Comparison of ENCODE assay signal across 31 mouse cellular contexts in genomic region chr9:62695210-62695609, GRCm38 (mm10). TPM values are rescaled to one million over a fixed set of nuclear protein-coding genes. Genes with fewer than 3 reads are reported as not detected.
DNase-seq lines count a peak whose midpoint lies in the region; ATAC-seq and TF ChIP-seq lines count a peak whose summit lies in the region.
"Had no signal": no experiment of that assay in that cellular context is flagged by ENCODE, and none has a peak within 500 bp of the region (broad histone marks: within the 10 kb centered on the region; RNA-seq: fewer than 3 reads in every experiment).

No protein-coding gene starts in this region.

- H3K36me3 ChIP-seq in heart, embryonic 12.5 days = no peaks in the 10 kb centered on the region
- H3K36me3 ChIP-seq: embryonic facial prominence, embryonic 10.5 days; embryonic facial prominence, embryonic 13.5 days; forebrain, embryonic 12.5 days; forebrain, embryonic 15.5 days; G1E; heart, embryonic 15.5 days; hindbrain, embryonic 10.5 days; hindbrain, embryonic 13.5 days; intestine, embryonic 15.5 days had no signal

- H3K9me3 ChIP-seq in heart, embryonic 12.5 days (replicated peaks) = no peaks in the 10 kb centered on the region
- H3K9me3 ChIP-seq: embryonic facial prominence, embryonic 10.5 days; embryonic facial prominence, embryonic 13.5 days; forebrain, embryonic 12.5 days; forebrain, embryonic 15.5 days; G1E; heart, embryonic 15.5 days; hindbrain, embryonic 10.5 days; hindbrain, embryonic 13.5 days; intestine, embryonic 15.5 days had no signal

- peak; percentile 10 for DNase-seq in gastrocnemius, adult 2 months
- DNase-seq in gastrocnemius, postnatal 14 days = no peak
- DNase-seq in heart, adult 18-20 months = no peak
- DNase-seq in brain, adult 2 months (ENCODE audit: low read depth, low spot score) = peak; percentile 52
- DNase-seq in lung, postnatal 36 days = no peak
- DNase-seq: adrenal gland, postnatal 10 days; adrenal gland, postnatal 36 days; B cell, adult 2 months; cerebellum, adult 11-12 months; cerebellum, adult 8-10 months; cerebellum, postnatal 10 days; cerebellum, postnatal 36 days; embryo, embryonic 11 days; gastrocnemius, postnatal 36 days; heart, postnatal 14 days; kidney, adult 11 months; kidney, adult 8-10 months had no signal

- intact Hi-C loops in gastrocnemius, adult 2 months (cut with DNase I) = no loop called here
- intact Hi-C loops in gastrocnemius, postnatal 14 days (cut with DNase I; ENCODE audit: low total_unique reads) = no loop called here

- H3K9ac ChIP-seq in heart, embryonic 12.5 days = no peak overlapping the region
- H3K9ac ChIP-seq: embryonic facial prominence, embryonic 13.5 days; forebrain, embryonic 12.5 days; forebrain, embryonic 15.5 days; heart, embryonic 15.5 days; hindbrain, embryonic 13.5 days; intestine, embryonic 15.5 days had no signal

- H3K27ac ChIP-seq in gastrocnemius, adult 2 months = peak overlapping the region; percentile 38; the same call in 1 of the 2 replicates
- peak overlapping the region; percentile 3; the same call in 1 of the 2 replicates for H3K27ac ChIP-seq in heart, embryonic 12.5 days (ENCODE audit: poor library complexity, severe bottlenecking)
- H3K27ac ChIP-seq: embryonic facial prominence, embryonic 10.5 days; embryonic facial prominence, embryonic 13.5 days; forebrain, embryonic 12.5 days; forebrain, embryonic 15.5 days; heart, embryonic 15.5 days; hindbrain, embryonic 10.5 days; hindbrain, embryonic 13.5 days; intestine, embryonic 15.5 days had no signal

- 35% methylated on average over 9 of the region's 9 CpGs for WGBS in heart, embryonic 12.5 days

- H3K4me1 ChIP-seq in heart, embryonic 12.5 days (replicated peaks) = peaks cover 26% of the 10 kb centered on the region
- H3K4me1 ChIP-seq: forebrain, embryonic 15.5 days; hindbrain, embryonic 13.5 days; intestine, embryonic 15.5 days had no signal

- H3K4me2 ChIP-seq in heart, embryonic 12.5 days = peak overlapping the region; percentile 28
- H3K4me2 ChIP-seq: embryonic facial prominence, embryonic 13.5 days; forebrain, embryonic 12.5 days; forebrain, embryonic 15.5 days; heart, embryonic 15.5 days; hindbrain, embryonic 13.5 days; intestine, embryonic 15.5 days had no signal

- no peak for TF ChIP-seq CTCF in gastrocnemius, adult 2 months (IDR thresholded peaks at IDR 0.05)

- ATAC-seq in heart, embryonic 12.5 days (ENCODE audit: insufficient number of reproducible peaks, low FRiP score) = no peak
- ATAC-seq: forebrain, embryonic 15.5 days; hindbrain, embryonic 16.5 days; intestine, embryonic 15.5 days; Patski had no signal

- H3K4me3 ChIP-seq in gastrocnemius, adult 2 months = no peak overlapping the region
- no peak overlapping the region for H3K4me3 ChIP-seq in heart, embryonic 12.5 days
- H3K4me3 ChIP-seq: embryonic facial prominence, embryonic 10.5 days; embryonic facial prominence, embryonic 13.5 days; erythroblast, embryonic 14.5 days; forebrain, embryonic 12.5 days; forebrain, embryonic 15.5 days; heart, embryonic 15.5 days; hindbrain, embryonic 10.5 days; hindbrain, embryonic 13.5 days; intestine, embryonic 15.5 days had no signal

- peaks cover 5% of the 10 kb centered on the region for H3K27me3 ChIP-seq in heart, embryonic 12.5 days (replicated peaks)
- H3K27me3 ChIP-seq: embryonic facial prominence, embryonic 13.5 days; forebrain, embryonic 12.5 days; forebrain, embryonic 15.5 days; heart, embryonic 15.5 days; hindbrain, embryonic 13.5 days; intestine, embryonic 15.5 days; Patski had no signal

RNA-seq across cellular contexts. Expression of gene Itga11, which starts 17.6 kb away (rescaled TPM):
- 1 to 10 TPM; 3.2 to 5.1 TPM for total RNA-seq in gastrocnemius, adult 2 months (2021)
- total RNA-seq in gastrocnemius, postnatal 14 days (2021) = 1 to 10 TPM; 5.0 to 7.6 TPM
- 0.71 and 1.00 TPM in 2 replicates for polyA plus RNA-seq in heart, embryonic 12.5 days (2016; fragmentation: Nextera tagmentation; extraction: Ambion mirVana)
- total RNA-seq in heart, adult 18-20 months (2021) = 1 to 10 TPM; 1.1 to 1.3 TPM
- total RNA-seq: G1E; granulocyte monocyte progenitor cell, adult 5-6 weeks had no signal
- polyA plus RNA-seq: erythroblast, embryonic 14.5 days; G1E had no signal

Comparison
In these comparisons a context has a peak if more than half of its experiments do, and no peak if none do; other contexts are left out.
1. DNase-seq: peak in gastrocnemius, adult 2 months (single experiment) and brain, adult 2 months (single experiment); none in gastrocnemius, postnatal 14 days (single experiment), heart, adult 18-20 months (0 of 2) and lung, postnatal 36 days (single experiment).